Mouse (Mus musculus): Measurements from ENCODE around the gene Id4. TPM values are rescaled to one million over a fixed set of nuclear protein-coding genes. Genes with fewer than 3 reads are reported as not detected.

The Id4 gene
- 0.30 and 0.32 TPM in 2 replicates for polyA plus RNA-seq (2012; rRNA removed)

DNA sequence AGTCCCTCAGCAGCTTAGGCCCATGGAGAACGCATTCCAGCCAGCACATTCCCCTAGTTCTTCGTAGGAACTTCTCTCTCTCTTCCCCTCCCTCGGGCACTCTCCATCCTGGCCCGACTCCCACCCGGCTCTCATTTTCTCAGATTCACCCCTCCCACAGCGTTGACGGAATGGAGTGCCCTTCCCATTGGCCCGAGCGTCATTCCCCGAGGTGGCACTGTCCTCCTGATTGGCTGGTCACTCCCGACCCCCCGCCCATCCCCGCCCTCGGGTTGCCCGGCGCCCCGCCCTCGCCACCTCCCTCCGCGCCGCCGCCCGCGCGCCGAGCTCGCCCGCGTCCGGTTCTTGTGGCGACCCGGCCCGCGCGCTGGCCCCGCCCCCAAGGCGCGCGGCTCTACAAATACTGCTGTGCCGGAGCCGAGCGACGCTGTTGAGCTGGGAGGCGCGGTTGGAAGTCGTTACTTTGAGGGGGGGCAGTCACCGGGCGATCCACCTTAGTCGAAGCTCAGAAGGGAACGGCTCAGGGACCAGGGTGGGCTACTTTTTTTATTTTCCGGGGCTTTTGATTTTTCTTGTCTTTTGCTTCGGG lies at the start of gene Id4:
Gene Id4 (plus strand): TSS at position 539 of the 589 bp plus-strand sequence.

All from liver, embryonic 18 days (tissue).